In the genomic region with DNA sequence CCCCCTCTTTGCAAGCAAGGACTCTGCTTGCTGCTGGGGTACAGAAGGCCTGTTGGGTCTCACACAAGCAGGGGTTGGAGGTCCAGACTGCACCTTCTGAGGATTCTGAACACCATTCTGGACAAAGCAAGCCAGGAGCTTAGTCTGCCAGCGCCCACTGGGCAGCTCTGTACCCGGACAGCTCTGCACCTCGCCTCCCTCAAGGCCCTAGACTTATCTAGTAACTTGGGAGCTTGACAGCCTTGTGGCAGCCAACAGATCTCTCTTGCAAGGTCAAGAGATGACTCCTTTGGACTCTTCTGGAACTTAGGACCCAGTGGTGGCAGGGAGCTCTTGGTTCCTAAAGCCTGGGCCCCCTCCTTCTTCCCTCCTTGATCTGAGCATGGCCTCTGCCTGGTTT, we compare ENCODE assay signal across 32 mouse cellular contexts. TPM values are rescaled to one million over a fixed set of nuclear protein-coding genes. Genes with fewer than 3 reads are reported as not detected.
DNase-seq lines count a peak whose midpoint lies in the region; ATAC-seq lines count a peak whose summit lies in the region.
"Had no signal": no experiment of that assay in that cellular context is flagged by ENCODE, and none has a peak within 500 bp of the region (broad histone marks: within the 10 kb centered on the region; RNA-seq: fewer than 3 reads in every experiment).

No protein-coding gene starts in this region.

- H3K36me3 ChIP-seq in midbrain, embryonic 10.5 days, result no peaks in the 10 kb centered on the region
- H3K36me3 ChIP-seq in midbrain, embryonic 13.5 days, result no peaks in the 10 kb centered on the region
- no peaks in the 10 kb centered on the region for H3K36me3 ChIP-seq in limb, embryonic 10.5 days
- H3K36me3 ChIP-seq: embryonic facial prominence, embryonic 13.5 days; forebrain, embryonic 12.5 days; limb, embryonic 12.5 days; liver, embryonic 15.5 days; stomach, embryonic 15.5 days had no signal

- no peak for ATAC-seq in midbrain, embryonic 13.5 days
- ATAC-seq: midbrain, embryonic 16.5 days had no signal

- peaks cover 20% of the 10 kb centered on the region for H3K4me1 ChIP-seq in midbrain, embryonic 10.5 days
- H3K4me1 ChIP-seq in midbrain, embryonic 13.5 days (replicated peaks), result peaks cover 9% of the 10 kb centered on the region
- H3K4me1 ChIP-seq in limb, embryonic 10.5 days, result peaks cover 41% of the 10 kb centered on the region
- H3K4me1 ChIP-seq: liver, embryonic 15.5 days had no signal

- H3K9ac ChIP-seq in midbrain, embryonic 13.5 days (replicated peaks), result no peak overlapping the region
- H3K9ac ChIP-seq: embryonic facial prominence, embryonic 13.5 days; forebrain, embryonic 12.5 days; hindbrain, embryonic 14.5 days; limb, embryonic 12.5 days; liver, embryonic 15.5 days; lung, embryonic 14.5 days; stomach, embryonic 15.5 days had no signal

- H3K27ac ChIP-seq in midbrain, embryonic 10.5 days (replicated peaks), result peak overlapping the region; percentile 49; the same call in 1 of the 2 replicates
- H3K27ac ChIP-seq in midbrain, embryonic 13.5 days, result no peak overlapping the region
- peak overlapping the region; percentile 51; the same call in 1 of the 2 replicates for H3K27ac ChIP-seq in limb, embryonic 10.5 days
- H3K27ac ChIP-seq: embryonic facial prominence, embryonic 13.5 days; hindbrain, embryonic 14.5 days; limb, embryonic 12.5 days; liver, embryonic 15.5 days; stomach, embryonic 15.5 days had no signal

- peak; percentile 51 to 67 for DNase-seq in adrenal gland, adult (ENCODE audit: inconsistent age in 2 of 2, low spot score in 1 of 2)
- DNase-seq in adrenal gland, postnatal 25 days, result no peak
- peak; percentile 93 for DNase-seq in heart, adult 11 months
- no peak for DNase-seq in heart, adult 8-10 months (ENCODE audit: low spot score)
- DNase-seq in midbrain, embryonic 10.5 days (ENCODE audit: low spot score), result no peak
- no peak for DNase-seq in limb, embryonic 10.5 days (ENCODE audit: low spot score)
- no peak for DNase-seq in frontal cortex, adult 2 months (ENCODE audit: extremely low spot score in 1 of 2, low spot score in 1 of 2)
- DNase-seq: cerebellum, adult 11-12 months; cerebellum, adult 9-11 months; embryo, embryonic 11 days; gastrocnemius, postnatal 36 days; kidney, adult 11 months; lung, embryonic 14.5 days; lung, postnatal 14 days; right cerebral cortex, postnatal 25 days had no signal

- no peaks in the 10 kb centered on the region for H3K9me3 ChIP-seq in midbrain, embryonic 10.5 days (replicated peaks)
- no peaks in the 10 kb centered on the region for H3K9me3 ChIP-seq in midbrain, embryonic 13.5 days
- H3K9me3 ChIP-seq in limb, embryonic 10.5 days (replicated peaks), result no peaks in the 10 kb centered on the region
- H3K9me3 ChIP-seq: embryonic facial prominence, embryonic 13.5 days; forebrain, embryonic 12.5 days; liver, embryonic 15.5 days; stomach, embryonic 15.5 days had no signal

- H3K4me2 ChIP-seq in midbrain, embryonic 13.5 days (replicated peaks), result no peak overlapping the region
- H3K4me2 ChIP-seq: embryonic facial prominence, embryonic 13.5 days; forebrain, embryonic 12.5 days; hindbrain, embryonic 14.5 days; limb, embryonic 12.5 days; liver, embryonic 15.5 days; lung, embryonic 14.5 days; stomach, embryonic 15.5 days had no signal

- no peaks in the 10 kb centered on the region for H3K27me3 ChIP-seq in midbrain, embryonic 10.5 days (ENCODE audit: low read depth, poor library complexity, severe bottlenecking)
- no peaks in the 10 kb centered on the region for H3K27me3 ChIP-seq in midbrain, embryonic 13.5 days
- no peaks in the 10 kb centered on the region for H3K27me3 ChIP-seq in limb, embryonic 10.5 days (ENCODE audit: low read depth, poor library complexity, severe bottlenecking)
- H3K27me3 ChIP-seq: embryonic facial prominence, embryonic 13.5 days; forebrain, embryonic 12.5 days; limb, embryonic 12.5 days; liver, embryonic 15.5 days; stomach, embryonic 15.5 days had no signal

- no peak overlapping the region for H3K4me3 ChIP-seq in midbrain, embryonic 10.5 days
- no peak overlapping the region for H3K4me3 ChIP-seq in midbrain, embryonic 13.5 days (replicated peaks)
- no peak overlapping the region for H3K4me3 ChIP-seq in limb, embryonic 10.5 days
- H3K4me3 ChIP-seq: embryonic facial prominence, embryonic 13.5 days; forebrain, embryonic 12.5 days; limb, embryonic 12.5 days; liver, embryonic 15.5 days; stomach, embryonic 15.5 days had no signal

- WGBS in midbrain, embryonic 10.5 days, result 89% methylated on average over 3 of the region's 3 CpGs
- 92% methylated on average over 3 of the region's 3 CpGs for WGBS in midbrain, embryonic 13.5 days
- 99% methylated on average over 3 of the region's 3 CpGs for WGBS in limb, embryonic 10.5 days

RNA-seq across cellular contexts. Expression of a gene that starts 17.4 kb away (rescaled TPM):
- 9.8 and 12.1 TPM in 2 replicates for total RNA-seq in adrenal gland, postnatal 25 days (2021)
- total RNA-seq in heart, adult 8-10 months (2022), result 1 to 10 TPM in 2 of 4 experiments, under 1 TPM in 2; 0.49 to 1.5 (median 1.0) TPM
- polyA plus RNA-seq in midbrain, embryonic 10.5 days (2016; fragmentation: Nextera tagmentation; extraction: Ambion mirVana), result not detected in 2 replicates
- not detected in 2 replicates for polyA plus RNA-seq in midbrain, embryonic 13.5 days (2015; fragmentation: Nextera tagmentation; extraction: Ambion mirVana)
- polyA plus RNA-seq in limb, embryonic 10.5 days (2016; fragmentation: Nextera tagmentation; extraction: Ambion mirVana), result 0.14 TPM in 1 of 2 replicates, not detected in the other
- 0.19 and 0.20 TPM in 2 replicates for polyA plus RNA-seq in frontal cortex, adult 2 months (2012; rRNA removed)
- total RNA-seq: hematopoietic stem cell, adult 5-6 weeks; layer of hippocampus, adult 18-20 months; MEL; neutrophil, adult 5-6 weeks had no signal
- polyA plus RNA-seq: forebrain, embryonic 12.5 days; hindbrain, embryonic 14.5 days; kidney, embryonic 14.5 days; limb, embryonic 12.5 days; liver, adult 2 months; midbrain, embryonic 16.5 days; neural tube, embryonic 11.5 days; stomach, embryonic 15.5 days had no signal

RNA-seq across cellular contexts. Expression of a gene that starts 23.4 kb away (rescaled TPM):
- 0.67 and 1.3 TPM in 2 replicates for total RNA-seq in adrenal gland, postnatal 25 days (2021)
- over 10,000 TPM; 20,391 to 21,800 (median 21,272) TPM for total RNA-seq in heart, adult 8-10 months (2022)
- 0.16 and 0.25 TPM in 2 replicates for polyA plus RNA-seq in midbrain, embryonic 10.5 days (2016; fragmentation: Nextera tagmentation; extraction: Ambion mirVana)
- not detected in 2 replicates for polyA plus RNA-seq in midbrain, embryonic 13.5 days (2015; fragmentation: Nextera tagmentation; extraction: Ambion mirVana)
- polyA plus RNA-seq in limb, embryonic 10.5 days (2016; fragmentation: Nextera tagmentation; extraction: Ambion mirVana), result 0.44 and 0.60 TPM in 2 replicates
- polyA plus RNA-seq in frontal cortex, adult 2 months (2012; rRNA removed), result 0.28 and 1.2 TPM in 2 replicates
- total RNA-seq: hematopoietic stem cell, adult 5-6 weeks; left cerebral cortex, adult 18-20 months; left cerebral cortex, postnatal 14 days; MEL; neutrophil, adult 5-6 weeks had no signal
- polyA plus RNA-seq: forebrain, embryonic 12.5 days; liver, adult 2 months had no signal

Comparison
In these comparisons a context has a peak if more than half of its experiments do, and no peak if none do; other contexts are left out.
1. DNase-seq: peak in adrenal gland, adult (2 of 2) and heart, adult 11 months (single experiment); none in adrenal gland, postnatal 25 days (single experiment), heart, adult 8-10 months (single experiment), midbrain, embryonic 10.5 days (single experiment), limb, embryonic 10.5 days (single experiment) and frontal cortex, adult 2 months (0 of 2).